In the genomic region with DNA sequence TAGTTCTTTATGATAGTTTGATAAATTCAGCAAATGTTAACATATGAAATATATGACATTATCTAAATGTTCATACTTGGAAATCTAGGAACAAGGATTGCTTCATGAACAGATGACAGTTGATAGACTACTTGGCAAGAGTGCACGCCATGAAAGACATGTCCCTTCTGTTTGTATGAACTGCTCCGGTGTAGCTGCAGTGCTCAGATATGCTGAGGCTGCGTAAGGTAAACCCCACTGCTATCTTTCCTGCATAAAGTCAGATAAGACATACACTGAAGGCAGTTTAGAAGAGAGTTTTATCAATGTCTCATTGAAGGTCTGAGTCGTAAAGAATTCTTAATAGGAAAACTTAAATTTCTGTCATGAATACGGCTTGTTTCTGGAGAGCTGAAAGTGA, we compare ENCODE assay signal across 30 mouse cellular contexts. TPM values are rescaled to one million over a fixed set of nuclear protein-coding genes. Genes with fewer than 3 reads are reported as not detected.
A peak's percentile ranks its signal among the peaks of the same experiment; 100 is the strongest.
DNase-seq lines count a peak whose midpoint lies in the region; ATAC-seq lines count a peak whose summit lies in the region.
"Had no signal": no experiment of that assay in that cellular context is flagged by ENCODE, and none has a peak within 500 bp of the region (broad histone marks: within the 10 kb centered on the region; RNA-seq: fewer than 3 reads in every experiment).

No protein-coding gene starts in this region.

- 0 out of 2 replicates have a peak, but pooled peaks have one; percentile 54 for ATAC-seq in kidney, embryonic 15.5 days (replicated peaks; ENCODE audit: low FRiP score)
- peak; percentile 71 for ATAC-seq in erythroblast, adult 5-6 weeks (replicated peaks; ENCODE audit: low FRiP score, poor library complexity, severe bottlenecking)
- peak; percentile 99 for ATAC-seq in liver, embryonic 13.5 days (ENCODE audit: low read depth)
- ATAC-seq in megakaryocyte progenitor cell, adult 5-6 weeks (replicated peaks; ENCODE audit: poor library complexity): peak; percentile 96
- ATAC-seq: activated CD4-positive, CD25-positive, alpha-beta regulatory T cell, adult 4 months; CD4-positive, CD25-positive, alpha-beta regulatory T cell, adult 4 months; forebrain, embryonic 13.5 days; midbrain, embryonic 15.5 days had no signal

- peaks cover 63% of the 10 kb centered on the region for H3K36me3 ChIP-seq in kidney, embryonic 15.5 days
- H3K36me3 ChIP-seq in liver, embryonic 13.5 days: peaks cover 57% of the 10 kb centered on the region

- 95% methylated on average over 5 of the region's 5 CpGs for WGBS in kidney, embryonic 15.5 days
- 24% methylated on average over 5 of the region's 5 CpGs for WGBS in liver, embryonic 13.5 days (ENCODE audit: insufficient replicate concordance)

- H3K9ac ChIP-seq in kidney, embryonic 15.5 days: no peak overlapping the region
- H3K9ac ChIP-seq in liver, embryonic 13.5 days: peak overlapping the region; percentile 46; the same call in 1 of the 2 replicates
- H3K9ac ChIP-seq: embryonic facial prominence, embryonic 12.5 days; forebrain, embryonic 13.5 days; heart, embryonic 12.5 days; hindbrain, embryonic 12.5 days; midbrain, embryonic 15.5 days; neural tube, embryonic 13.5 days had no signal

- H3K27me3 ChIP-seq in kidney, embryonic 15.5 days: no peaks in the 10 kb centered on the region
- no peaks in the 10 kb centered on the region for H3K27me3 ChIP-seq in liver, embryonic 13.5 days
- H3K27me3 ChIP-seq: embryonic facial prominence, embryonic 12.5 days; forebrain, embryonic 13.5 days; heart, embryonic 12.5 days; hindbrain, embryonic 12.5 days; midbrain, embryonic 15.5 days; neural tube, embryonic 13.5 days had no signal

- no peaks in the 10 kb centered on the region for H3K9me3 ChIP-seq in kidney, embryonic 15.5 days (replicated peaks)
- no peaks in the 10 kb centered on the region for H3K9me3 ChIP-seq in liver, embryonic 13.5 days (replicated peaks)
- H3K9me3 ChIP-seq: embryonic facial prominence, embryonic 12.5 days; forebrain, embryonic 13.5 days; heart, embryonic 12.5 days; hindbrain, embryonic 12.5 days; limb, embryonic 10.5 days; midbrain, embryonic 15.5 days; neural tube, embryonic 13.5 days had no signal

- no peak for DNase-seq in kidney, adult 8-10 months
- DNase-seq in liver, embryonic 13.5 days: peak; percentile 64
- DNase-seq in lung, adult 18-20 months: no peak
- DNase-seq in natural killer cell, adult 2 months (ENCODE audit: low spot score in 2 of 2): no peak
- DNase-seq in cerebellum, postnatal 4 days (ENCODE audit: low spot score in 2 of 2): no peak
- DNase-seq: adrenal gland, postnatal 10 days; cerebellum, adult 9-11 months; gastrocnemius, adult 2 months; kidney, adult 2 months; kidney, postnatal 14 days; lung, adult 2 months; lung, postnatal 14 days; right cerebral cortex, postnatal 4 days; thymus, adult 2 months; thymus, postnatal 4 days had no signal

- no peak overlapping the region for H3K4me3 ChIP-seq in kidney, embryonic 15.5 days (replicated peaks)
- H3K4me3 ChIP-seq in liver, embryonic 13.5 days (replicated peaks): no peak overlapping the region
- H3K4me3 ChIP-seq: embryonic facial prominence, embryonic 12.5 days; erythroblast, embryonic 14.5 days; forebrain, embryonic 13.5 days; gastrocnemius, adult 2 months; heart, embryonic 12.5 days; hindbrain, embryonic 12.5 days; limb, embryonic 10.5 days; midbrain, embryonic 15.5 days; neural tube, embryonic 13.5 days had no signal

- H3K4me1 ChIP-seq in kidney, embryonic 15.5 days: no peaks in the 10 kb centered on the region
- H3K4me1 ChIP-seq in liver, embryonic 13.5 days (replicated peaks): peaks cover 30% of the 10 kb centered on the region
- H3K4me1 ChIP-seq: embryonic facial prominence, embryonic 12.5 days; forebrain, embryonic 13.5 days; heart, embryonic 12.5 days; hindbrain, embryonic 12.5 days; limb, embryonic 10.5 days; midbrain, embryonic 15.5 days; neural tube, embryonic 13.5 days had no signal

- no peak overlapping the region for H3K27ac ChIP-seq in kidney, embryonic 15.5 days
- H3K27ac ChIP-seq in liver, embryonic 13.5 days: peak overlapping the region; percentile 80
- H3K27ac ChIP-seq: embryonic facial prominence, embryonic 12.5 days; forebrain, embryonic 13.5 days; gastrocnemius, adult 2 months; hindbrain, embryonic 12.5 days; limb, embryonic 10.5 days; midbrain, embryonic 15.5 days; neural tube, embryonic 13.5 days had no signal

- no peak overlapping the region for H3K4me2 ChIP-seq in kidney, embryonic 15.5 days
- H3K4me2 ChIP-seq in liver, embryonic 13.5 days: peak overlapping the region; percentile 41
- H3K4me2 ChIP-seq: embryonic facial prominence, embryonic 12.5 days; forebrain, embryonic 13.5 days; heart, embryonic 12.5 days; hindbrain, embryonic 12.5 days; midbrain, embryonic 15.5 days; neural tube, embryonic 13.5 days had no signal

RNA-seq across cellular contexts. Expression of gene Rexo5, which starts 8.9 kb away (rescaled TPM):
- polyA plus RNA-seq in kidney, embryonic 15.5 days (2015; fragmentation: Nextera tagmentation; extraction: Ambion mirVana): 21.1 and 29.9 TPM in 2 replicates
- total RNA-seq in erythroblast, adult 5-6 weeks (2015; ENCODE audit: low replicate concordance): 4.2 and 21.7 TPM in 2 replicates
- total RNA-seq in erythroblast, adult 5-6 weeks (2017; ENCODE audit: low replicate concordance): 7.4 and 18.1 TPM in 2 replicates
- polyA plus RNA-seq in liver, embryonic 13.5 days (2015; fragmentation: Nextera tagmentation; extraction: Ambion mirVana): 10.7 and 10.8 TPM in 2 replicates
- 27.5 and 50.9 TPM in 2 replicates for total RNA-seq in megakaryocyte progenitor cell, adult 5-6 weeks (2015)
- total RNA-seq in megakaryocyte progenitor cell, adult 5-6 weeks (2017): 25.4 and 47.8 TPM in 2 replicates

RNA-seq across cellular contexts. Expression of gene Eri2, which starts 8.9 kb away (rescaled TPM):
- 24.8 and 26.1 TPM in 2 replicates for polyA plus RNA-seq in kidney, embryonic 15.5 days (2015; fragmentation: Nextera tagmentation; extraction: Ambion mirVana)
- 2.9 and 9.2 TPM in 2 replicates for total RNA-seq in erythroblast, adult 5-6 weeks (2015; ENCODE audit: low replicate concordance)
- total RNA-seq in erythroblast, adult 5-6 weeks (2017; ENCODE audit: low replicate concordance): 3.2 and 8.4 TPM in 2 replicates
- 12.4 and 15.9 TPM in 2 replicates for polyA plus RNA-seq in liver, embryonic 13.5 days (2015; fragmentation: Nextera tagmentation; extraction: Ambion mirVana)
- 15.1 and 20.5 TPM in 2 replicates for total RNA-seq in megakaryocyte progenitor cell, adult 5-6 weeks (2015)
- total RNA-seq in megakaryocyte progenitor cell, adult 5-6 weeks (2017): 12.7 and 14.6 TPM in 2 replicates

RNA-seq across cellular contexts. Expression of gene Acsm3, which starts 24.2 kb away (rescaled TPM):
- polyA plus RNA-seq in kidney, embryonic 15.5 days (2015; fragmentation: Nextera tagmentation; extraction: Ambion mirVana): 0.61 and 1.3 TPM in 2 replicates
- not detected in 2 replicates for total RNA-seq in erythroblast, adult 5-6 weeks (2015; ENCODE audit: low replicate concordance)
- not detected in 2 replicates for total RNA-seq in erythroblast, adult 5-6 weeks (2017; ENCODE audit: low replicate concordance)
- polyA plus RNA-seq in liver, embryonic 13.5 days (2015; fragmentation: Nextera tagmentation; extraction: Ambion mirVana): 0.93 and 1.7 TPM in 2 replicates
- total RNA-seq in megakaryocyte progenitor cell, adult 5-6 weeks (2015): not detected in 2 replicates
- not detected in 2 replicates for total RNA-seq in megakaryocyte progenitor cell, adult 5-6 weeks (2017)
- total RNA-seq: layer of hippocampus, adult 18-20 months; layer of hippocampus, postnatal 14 days had no signal
- polyA plus RNA-seq: activated CD4-positive, CD25-positive, alpha-beta regulatory T cell, adult 4 months; erythroblast, embryonic 14.5 days; midbrain, embryonic 15.5 days had no signal
